Mouse (Mus musculus) skeletal muscle tissue, postnatal 0 days (tissue): ENCODE measurements around the gene Aldh1b1. TPM values are rescaled to one million over a fixed set of nuclear protein-coding genes. Genes with fewer than 3 reads are reported as not detected.

Experiments
- polyA plus RNA-seq: library from polyadenylated mRNA; unstranded; fragments of >200 nt; fragmentation: Nextera tagmentation; extraction: Ambion mirVana; gene quantifications from 2 replicates; pipeline ENCODE4 v1.2.1, GENCODE M21; 2015

The Aldh1b1 gene
- 1.8 and 3.2 TPM in 2 replicates for polyA plus RNA-seq

DNA sequence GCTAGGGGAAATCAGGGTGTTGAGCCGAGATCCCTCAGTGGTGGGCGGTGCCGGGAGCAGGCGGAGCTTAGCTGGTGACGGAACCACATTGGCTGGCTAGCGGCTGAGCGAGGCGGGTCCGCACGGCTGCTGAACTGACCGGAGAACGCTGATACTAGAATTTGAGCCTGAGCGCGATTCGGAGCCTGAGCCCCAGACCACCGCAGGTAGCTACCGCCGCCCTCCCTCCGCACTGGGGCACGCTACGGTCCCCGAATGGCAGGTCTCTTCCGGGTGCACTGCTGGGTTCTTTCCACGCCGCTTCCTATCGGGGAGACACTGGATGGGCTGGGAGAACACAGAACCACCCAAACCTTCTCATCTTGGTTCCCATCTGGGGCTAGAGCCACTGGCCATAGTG lies at the start of gene Aldh1b1:
TSS of gene Aldh1b1 (plus strand) at position 59 of the 400 bp plus-strand sequence.

DNA sequence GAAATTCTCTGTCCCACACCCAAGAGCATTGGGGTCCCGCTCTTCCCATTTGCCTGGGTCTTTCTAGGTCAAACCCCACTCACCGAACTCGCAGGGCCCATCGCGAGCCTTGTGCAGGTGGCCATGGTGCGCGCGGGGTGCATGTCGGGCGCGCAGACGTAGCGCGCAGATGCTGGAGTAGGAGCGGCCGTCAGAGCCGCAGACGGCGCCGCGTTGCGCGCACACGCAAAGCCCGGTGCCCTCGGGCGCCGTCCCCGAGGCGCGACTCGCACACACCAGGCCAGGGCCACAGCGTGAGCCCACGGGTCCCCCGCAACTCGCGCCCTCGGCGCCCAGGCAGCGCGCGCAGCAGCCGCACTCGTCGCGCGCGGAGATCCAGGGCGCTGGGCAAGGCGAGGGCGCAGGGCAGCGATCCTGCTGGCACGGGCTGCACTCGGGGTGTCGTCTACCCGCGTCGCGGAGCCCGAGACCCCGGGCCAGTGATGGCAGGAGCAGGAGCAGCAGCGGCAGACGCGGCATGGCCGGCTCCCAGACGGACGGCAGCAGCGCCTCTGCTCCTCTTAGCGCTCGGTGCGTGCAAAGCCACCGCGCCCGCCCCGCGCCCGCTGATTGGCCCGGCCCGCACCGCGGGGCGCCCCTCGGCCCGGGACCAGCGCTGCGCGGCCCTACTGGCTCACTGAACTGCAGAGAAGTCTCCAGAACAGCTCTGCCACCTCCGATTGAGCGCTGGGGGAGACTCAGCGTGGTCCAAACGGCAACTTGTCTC lies 27.6 kb downstream of the Aldh1b1 start, which contains the start of gene Igfbpl1:
TSS of gene Igfbpl1 (minus strand) at position 649 of the 766 bp plus-strand sequence.

GRCm38 (mm10) chr4:45848109-45848824 lies 49.4 kb downstream of the Aldh1b1 start, which contains the start of gene Stra6l:
TSS of gene Stra6l (plus strand) at chr4:45848664.

Other genes with a start within 250 kb of the Aldh1b1 start
- not detected in 2 replicates for gene Igfbpl1, start 27.9 kb downstream of the Aldh1b1 start, polyA plus RNA-seq
- 0.05 and 0.06 TPM in 2 replicates for gene Stra6l, start 49.6 kb downstream of the Aldh1b1 start, polyA plus RNA-seq
- gene Ccdc180, start 91.3 kb downstream of the Aldh1b1 start, polyA plus RNA-seq: 0.07 TPM in 1 of 2 replicates, not detected in the other
- gene Tdrd7, start 166.3 kb downstream of the Aldh1b1 start, polyA plus RNA-seq: 15.3 and 16.9 TPM in 2 replicates
- 204 and 208 TPM in 2 replicates for gene Tmod1, start 239.9 kb downstream of the Aldh1b1 start, polyA plus RNA-seq